Mouse (Mus musculus) brain, embryonic 14.5 days (tissue): ENCODE measurements around the gene Col5a1. TPM values are rescaled to one million over a fixed set of nuclear protein-coding genes. Genes with fewer than 3 reads are reported as not detected.

Source experiments
- DNase-seq: peaks from one replicate; pipeline ENCODE4 v3.0.0-alpha.2; 2011; ENCODE audit warnings: low read depth
- CTCF ChIP-seq: fragments of 200-500 bp; IDR thresholded peaks from 2 replicates; pipeline ENCODE4 v1.5.1; 2012; ENCODE audit warnings: inconsistent platforms, mild to moderate bottlenecking, moderate library complexity, borderline replicate concordance; ENCODE audit not compliant: insufficient read depth, insufficient read length; ENCODE audit errors: extremely low read depth
- POLR2A ChIP-seq: fragments of 200-500 bp; IDR thresholded peaks from 2 replicates; pipeline ENCODE4 v1.6.1; 2012; ENCODE audit warnings: mild to moderate bottlenecking, inconsistent platforms, borderline replicate concordance; ENCODE audit not compliant: poor library complexity, insufficient read depth, insufficient read length, severe bottlenecking; ENCODE audit errors: extremely low read depth
- polyA plus RNA-seq: library from polyadenylated mRNA; depleted of rRNA; stranded (reverse); fragments of >200 nt; gene quantifications from 2 replicates; pipeline ENCODE4 v1.2.3, GENCODE M21; 2012

The Col5a1 gene
- polyA plus RNA-seq, 1 experiment, result 29.8 TPM

- DNase-seq, result no peak
- TF ChIP-seq POLR2A (no peak), CTCF (no peak)
Measured at GRCm38 (mm10) chr2:28032469-28032868, 146.2 kb downstream of the Col5a1 start.

- TF ChIP-seq POLR2A, result no peak
- TF ChIP-seq CTCF, result no peak
- DNase-seq, result peak; percentile 41
Measured at GRCm38 (mm10) chr2:28034011-28034710, 147.9 kb downstream of the Col5a1 start.

- TF ChIP-seq POLR2A, result no peak
- no peak for TF ChIP-seq CTCF
- DNase-seq, result no peak
Measured at GRCm38 (mm10) chr2:28036788-28037187, 150.6 kb downstream of the Col5a1 start.

DNA sequence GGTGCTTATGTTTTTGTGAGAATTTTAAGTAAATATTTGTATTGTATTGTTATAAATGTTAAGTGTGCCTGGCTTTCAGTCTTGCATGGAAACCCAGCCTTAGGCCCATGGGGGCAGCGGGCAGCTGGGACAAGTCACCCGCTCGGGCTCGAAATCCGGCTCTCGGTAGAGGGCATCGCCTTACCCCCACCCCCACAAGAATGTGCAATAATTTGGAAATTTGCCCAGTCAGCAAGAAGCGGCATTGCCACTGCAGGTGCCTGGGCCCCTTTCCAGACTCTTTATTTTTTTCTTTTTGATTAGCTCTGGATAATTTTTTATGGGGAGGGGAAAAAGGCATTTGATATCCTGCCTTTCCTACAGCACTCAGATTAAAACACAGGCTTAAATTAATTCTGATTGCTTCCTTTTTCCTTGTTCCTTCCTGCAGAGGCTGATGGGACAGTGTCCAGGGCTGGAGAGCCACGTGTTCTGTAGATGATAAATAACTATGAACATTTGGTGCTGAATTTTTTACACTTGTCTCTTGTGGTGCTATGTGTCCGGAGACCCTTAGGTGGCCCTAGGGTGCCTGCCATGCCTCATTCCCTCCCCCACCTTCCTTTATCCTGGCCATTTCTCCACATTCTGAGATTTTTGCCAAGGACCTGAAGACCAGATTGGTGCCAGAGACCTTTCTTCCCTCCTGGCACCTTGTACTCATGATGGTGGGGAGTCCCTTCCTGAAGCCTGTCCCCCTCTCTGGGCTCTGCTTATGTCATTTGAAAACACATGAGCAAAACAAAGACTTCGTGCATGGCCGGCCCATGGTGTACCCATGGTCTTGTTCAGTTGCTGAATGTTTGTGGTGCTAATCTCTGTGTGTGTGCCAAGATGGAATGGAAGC, 151.5 kb downstream of the Col5a1 start:
- DNase-seq, result peak; percentile 78
- TF ChIP-seq POLR2A (no peak), CTCF (no peak)

DNA sequence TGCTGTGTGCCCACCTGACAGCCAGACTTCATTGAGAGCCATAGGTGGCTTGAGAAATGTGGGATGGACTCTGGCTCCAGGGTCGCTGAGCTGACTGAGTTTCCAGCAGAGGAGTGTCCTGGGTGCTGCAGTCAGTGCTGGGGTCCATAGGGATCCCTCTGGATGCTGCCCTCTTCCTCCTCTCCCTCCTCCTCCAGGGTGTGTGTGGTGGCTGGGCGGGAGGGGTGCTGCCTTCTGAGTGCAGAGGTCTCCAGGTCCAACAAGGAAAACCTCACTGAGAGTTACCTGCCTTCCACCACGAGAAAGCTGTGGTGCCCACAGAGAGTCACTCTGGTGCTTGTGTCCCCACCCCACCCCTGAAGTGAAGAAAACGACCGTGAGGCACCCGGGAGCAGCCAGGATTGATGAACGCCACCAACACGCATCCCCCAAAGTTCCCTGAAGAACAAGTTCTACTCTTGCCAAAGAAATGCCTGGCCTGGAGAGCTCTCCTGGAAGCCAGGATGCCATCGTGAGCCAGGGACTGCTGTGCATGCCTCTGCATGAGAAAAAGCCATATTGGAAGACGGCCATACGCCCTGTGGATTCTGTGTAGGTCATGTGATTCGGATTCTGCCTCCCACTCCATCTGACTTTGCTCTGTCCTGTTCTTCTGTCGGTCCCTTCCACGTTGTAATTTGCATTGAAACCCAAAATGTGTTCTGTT, 152.3 kb downstream of the Col5a1 start:
- TF ChIP-seq POLR2A (no peak), CTCF (no peak)
- DNase-seq, result peak; percentile 84

DNA sequence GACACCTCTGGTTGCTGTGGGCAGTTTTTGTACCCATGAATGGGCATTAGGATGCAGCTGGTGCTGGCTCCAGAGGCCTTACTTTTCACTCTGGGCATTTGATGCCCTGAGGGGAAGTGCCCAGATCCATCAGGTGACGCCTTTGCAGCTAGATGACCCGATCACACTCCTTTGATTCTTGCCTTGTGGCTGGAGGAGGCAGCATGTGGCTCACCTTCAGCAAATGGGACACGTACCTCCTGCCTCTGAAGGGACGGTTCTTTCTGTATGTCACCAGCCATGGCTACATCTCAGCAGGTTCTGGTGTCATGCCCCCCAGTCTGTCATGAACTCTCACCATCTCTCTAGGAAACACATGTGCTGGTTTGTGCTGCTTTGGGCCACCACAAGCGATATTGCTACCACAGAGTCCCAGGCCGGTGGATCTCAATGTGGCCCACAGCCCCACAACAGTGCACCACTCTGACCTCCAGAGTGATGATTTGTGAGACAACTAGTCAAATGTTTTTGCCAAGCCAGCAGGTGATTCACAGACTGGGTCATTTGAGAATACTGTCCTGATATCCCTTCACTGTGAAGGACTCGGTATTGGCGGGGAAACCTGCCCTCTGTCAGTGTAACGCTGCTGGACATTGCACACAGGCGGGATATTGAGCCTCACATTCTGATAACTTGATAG, 153.6 kb downstream of the Col5a1 start:
- TF ChIP-seq CTCF (no peak), POLR2A (no peak)

GRCm38 (mm10) chr2:28040466-28040865, 154.2 kb downstream of the Col5a1 start:
- DNase-seq, result no peak
- no peak for TF ChIP-seq POLR2A
- TF ChIP-seq CTCF, result no peak

More for the DNA sequence above, 153.6 kb downstream of the Col5a1 start:
- no peak for DNase-seq

DNA sequence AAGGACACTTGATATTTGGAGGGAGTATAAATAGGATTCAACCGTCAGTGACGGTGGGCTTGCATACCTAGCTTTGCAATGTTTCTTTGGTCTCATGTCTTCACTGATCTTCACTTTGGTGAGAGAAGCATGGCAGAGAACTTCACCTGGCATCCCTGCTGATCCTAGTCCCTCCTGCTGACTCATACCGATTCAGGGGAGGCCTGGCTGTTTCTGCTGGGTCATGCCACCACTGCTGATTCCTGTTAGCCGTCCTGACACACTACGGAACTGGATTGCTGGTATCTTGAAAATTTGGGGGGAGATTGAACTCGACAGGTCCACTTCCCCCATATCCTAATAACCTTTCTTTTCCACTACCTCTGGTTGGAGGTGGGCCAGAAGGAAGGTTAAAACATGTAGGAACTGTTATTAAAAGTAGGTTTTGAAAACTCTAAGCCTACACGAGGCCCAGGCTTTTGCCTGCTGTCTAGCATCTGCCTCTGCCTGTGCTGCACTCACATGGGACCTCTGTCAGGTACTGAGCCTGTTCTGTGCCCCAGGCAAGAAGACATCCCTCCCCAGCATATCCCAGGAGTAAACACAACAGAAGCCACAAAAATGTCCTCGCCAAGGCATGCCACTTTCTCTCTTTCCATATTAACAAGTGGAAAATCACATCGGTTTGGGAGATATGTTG, 158.8 kb downstream of the Col5a1 start:
- DNase-seq, result no peak
- TF ChIP-seq POLR2A, result no peak
- no peak for TF ChIP-seq CTCF

DNA sequence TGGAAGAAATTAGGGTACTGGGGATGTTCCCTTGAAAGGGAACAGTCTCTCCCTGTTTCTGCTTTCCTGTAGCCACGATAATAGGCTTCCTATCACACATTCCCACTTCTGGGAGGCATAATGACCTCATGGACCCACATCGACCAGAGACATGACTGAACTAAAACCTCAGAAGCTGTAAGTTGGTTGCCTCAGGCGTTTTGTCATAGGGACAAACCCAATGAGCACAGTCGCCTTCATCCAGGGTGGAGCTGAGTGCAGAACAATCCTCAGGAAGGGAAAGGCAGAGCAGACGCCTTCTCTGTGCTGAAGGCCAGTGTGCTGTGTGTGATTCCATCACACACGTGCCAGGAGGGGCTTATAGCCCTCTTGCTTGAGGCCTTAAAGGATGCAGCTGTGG, 160.1 kb downstream of the Col5a1 start:
- TF ChIP-seq POLR2A (no peak), CTCF (no peak)
- no peak for DNase-seq

DNA sequence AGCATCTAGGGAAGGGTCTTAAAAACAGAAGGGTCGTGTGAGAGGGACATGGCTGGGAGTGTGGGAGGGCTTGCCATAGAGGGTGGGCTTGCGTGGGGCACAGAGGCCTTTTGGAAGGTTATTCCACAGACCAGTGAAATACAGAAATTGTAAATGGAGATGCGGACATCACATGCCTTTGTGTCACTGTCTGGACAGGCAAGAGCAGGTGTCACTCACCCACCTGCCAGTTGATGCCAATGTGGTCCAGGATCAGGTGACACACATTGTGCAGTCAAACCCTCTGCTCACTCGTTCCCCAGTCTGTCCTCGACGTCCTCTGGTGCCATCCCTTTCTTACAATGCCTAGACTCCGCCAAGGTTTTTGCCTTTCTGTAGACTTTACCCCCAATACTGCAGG, 160.9 kb downstream of the Col5a1 start:
- no peak for DNase-seq
- TF ChIP-seq CTCF, result no peak
- TF ChIP-seq POLR2A, result no peak

GRCm38 (mm10) chr2:28059922-28060321, 173.7 kb downstream of the Col5a1 start:
- no peak for DNase-seq
- no peak for TF ChIP-seq CTCF
- TF ChIP-seq POLR2A, result no peak
